Mouse (Mus musculus) myocyte (in vitro differentiated cells): ENCODE measurements around the gene Bpifb2.

Experiments
- E2F4 ChIP-seq: IDR thresholded peaks from one replicate; pipeline ENCODE4 v1.6.1; 2011; ENCODE audit warnings: mild to moderate bottlenecking, control low read depth, moderate library complexity; ENCODE audit not compliant: insufficient read depth
- MAX ChIP-seq: IDR thresholded peaks from one replicate; pipeline ENCODE4 v1.6.1; 2011; ENCODE audit warnings: low read depth, mild to moderate bottlenecking, control low read depth
- MYOG ChIP-seq, 3 experiments: IDR thresholded peaks; one replicate each; pipeline ENCODE4 v1.6.1; 2011; ENCODE audit warnings: control low read depth in 2 of 3, low read depth in 2 of 3, mild to moderate bottlenecking in 2 of 3; ENCODE audit not compliant: insufficient read length in 2 of 3, control insufficient read depth in 1 of 3, insufficient read depth in 1 of 3
- POLR2A ChIP-seq: IDR thresholded peaks from one replicate; pipeline ENCODE4 v1.6.1; 2011; ENCODE audit warnings: low read depth, mild to moderate bottlenecking, control low read depth, moderate library complexity; ENCODE audit not compliant: insufficient read length
- TCF12 ChIP-seq: IDR thresholded peaks from one replicate; pipeline ENCODE4 v1.6.1; 2011; ENCODE audit warnings: mild to moderate bottlenecking, control low read depth; ENCODE audit not compliant: poor library complexity, insufficient read depth, severe bottlenecking
- USF1 ChIP-seq: IDR thresholded peaks from one replicate; pipeline ENCODE4 v1.6.1; 2011; ENCODE audit warnings: low read depth, mild to moderate bottlenecking, control low read depth, moderate library complexity

GRCm38 (mm10) chr2:153933311-153933710, 58.5 kb downstream of the Bpifb2 start:
- TF ChIP-seq POLR2A (no peak), MYOG (IDR thresholded peaks at IDR 0.05; ENCODE audit: control insufficient read depth in 1 of 3, insufficient read depth in 1 of 3, insufficient read length in 2 of 3, low read depth in 2 of 3) (no peak), MAX (no peak), TCF12 (no peak), USF1 (no peak), E2F4 (no peak)
